Mouse (Mus musculus) frontal cortex, postnatal 14 days (tissue): ENCODE data around the gene Ccdc106.
"Not testable (repeated sequence)": the region's sequence is repeated elsewhere in the genome, so short reads cannot be mapped to it uniquely, and the experiment has no call there.

Experiments used
- DNase-seq, 2 experiments: peaks; one replicate each; pipeline ENCODE4 v3.0.0; 2022; ENCODE audit warnings: low spot score in 2 of 2

Ccdc106 gene

GRCm38 (mm10) chr7:5015118-5016001, 5.0 kb upstream of the Ccdc106 start, which contains the start of gene Gm44973:
Gene Gm44973 (plus strand): TSS chr7:5015496.
- peak; percentile 86 to 91 for DNase-seq

- no peak for DNase-seq
Observed at GRCm38 (mm10) chr7:5016057-5016456, 4.3 kb upstream of the Ccdc106 start.

GRCm38 (mm10) chr7:5016920-5017319, 3.4 kb upstream of the Ccdc106 start:
- DNase-seq = no peak

GRCm38 (mm10) chr7:5017352-5017751, 3.0 kb upstream of the Ccdc106 start:
- no peak for DNase-seq

GRCm38 (mm10) chr7:5017931-5018330, 2.4 kb upstream of the Ccdc106 start:
- no peak for DNase-seq

- not testable (repeated sequence) for DNase-seq
Observed at GRCm38 (mm10) chr7:5019576-5019975, 777 bp upstream of the Ccdc106 start.

- DNase-seq = no peak
Observed at GRCm38 (mm10) chr7:5020685-5021084, 332 bp downstream of the Ccdc106 start.

GRCm38 (mm10) chr7:5021197-5021596, 844 bp downstream of the Ccdc106 start:
- DNase-seq = no peak

GRCm38 (mm10) chr7:5029543-5029942, 9.2 kb downstream of the Ccdc106 start:
- no peak for DNase-seq

GRCm38 (mm10) chr7:5029946-5030345, 9.6 kb downstream of the Ccdc106 start:
- no peak for DNase-seq

- DNase-seq = no peak
Observed at GRCm38 (mm10) chr7:5030554-5031275, 10.4 kb downstream of the Ccdc106 start.

- DNase-seq = no peak
Observed at GRCm38 (mm10) chr7:5031496-5031895, 11.1 kb downstream of the Ccdc106 start.

- DNase-seq = no peak
Observed at GRCm38 (mm10) chr7:5033818-5034217, 13.5 kb downstream of the Ccdc106 start, which contains the start of gene 4632433K11Rik. Gene 4632433K11Rik (plus strand): TSS chr7:5034118.

GRCm38 (mm10) chr7:5035628-5036027, 15.3 kb downstream of the Ccdc106 start:
- DNase-seq = no peak

- no peak for DNase-seq
Observed at GRCm38 (mm10) chr7:5036136-5036535, 15.8 kb downstream of the Ccdc106 start.

GRCm38 (mm10) chr7:5037026-5037425, 16.7 kb downstream of the Ccdc106 start:
- DNase-seq = no peak

- no peak for DNase-seq
Observed at GRCm38 (mm10) chr7:5037467-5037866, 17.1 kb downstream of the Ccdc106 start.

- DNase-seq = peak; percentile 87 to 90
Observed at GRCm38 (mm10) chr7:5038109-5038732, 17.9 kb downstream of the Ccdc106 start, which contains the start of gene Zfp784. Gene Zfp784 (minus strand): TSS chr7:5038446.

GRCm38 (mm10) chr7:5038940-5039339, 18.6 kb downstream of the Ccdc106 start:
- no peak for DNase-seq

GRCm38 (mm10) chr7:5044981-5045380, 24.6 kb downstream of the Ccdc106 start:
- DNase-seq = no peak

GRCm38 (mm10) chr7:5046112-5046511, 25.8 kb downstream of the Ccdc106 start:
- DNase-seq = no peak

GRCm38 (mm10) chr7:5047313-5047712, 27.0 kb downstream of the Ccdc106 start:
- DNase-seq = no peak
